In genomic region chr12:70811772-70812171, GRCm38 (mm10) we compare ENCODE assay signal across 16 mouse cellular contexts. TPM values are rescaled to one million over a fixed set of nuclear protein-coding genes. Genes with fewer than 3 reads are reported as not detected.
DNase-seq lines count a peak whose midpoint lies in the region; ATAC-seq and TF ChIP-seq lines count a peak whose summit lies in the region.
"Had no signal": no experiment of that assay in that cellular context is flagged by ENCODE, and none has a peak within 500 bp of the region (broad histone marks: within the 10 kb centered on the region; RNA-seq: fewer than 3 reads in every experiment).

No protein-coding gene starts in this region.

- H3K27me3 ChIP-seq in heart, embryonic 10.5 days (ENCODE audit: insufficient read depth, poor library complexity, severe bottlenecking): no peaks in the 10 kb centered on the region
- no peaks in the 10 kb centered on the region for H3K27me3 ChIP-seq in kidney, postnatal 0 days (ENCODE audit: insufficient read depth, low read length)
- no peaks in the 10 kb centered on the region for H3K27me3 ChIP-seq in lung, postnatal 0 days (replicated peaks; ENCODE audit: insufficient read depth, low read length)
- H3K27me3 ChIP-seq in stomach, embryonic 16.5 days (ENCODE audit: control insufficient read depth, insufficient read depth, low read length): no peaks in the 10 kb centered on the region
- H3K27me3 ChIP-seq: forebrain, embryonic 13.5 days; liver, embryonic 15.5 days had no signal

- no peak overlapping the region for H3K4me3 ChIP-seq in heart, embryonic 10.5 days
- no peak overlapping the region for H3K4me3 ChIP-seq in kidney, postnatal 0 days (replicated peaks; ENCODE audit: low read depth, low read length)
- H3K4me3 ChIP-seq in lung, postnatal 0 days (ENCODE audit: low read depth, low read length): no peak overlapping the region
- no peak overlapping the region for H3K4me3 ChIP-seq in stomach, embryonic 16.5 days (replicated peaks; ENCODE audit: low read length)
- H3K4me3 ChIP-seq: forebrain, embryonic 13.5 days; limb, embryonic 10.5 days; liver, embryonic 15.5 days; megakaryocyte, embryonic 14.5 days had no signal

- no peak for TF ChIP-seq CTCF in kidney, postnatal 0 days (IDR thresholded peaks at IDR 0.05; ENCODE audit: low read depth)
- TF ChIP-seq CTCF in lung, postnatal 0 days (IDR thresholded peaks at IDR 0.05): 0 out of 2 replicates have a peak, but pooled peaks have one; percentile 5

- peaks cover 22% of the 10 kb centered on the region for H3K4me1 ChIP-seq in heart, embryonic 10.5 days
- no peaks in the 10 kb centered on the region for H3K4me1 ChIP-seq in kidney, postnatal 0 days (replicated peaks; ENCODE audit: insufficient read depth, low read length)
- H3K4me1 ChIP-seq in lung, postnatal 0 days (ENCODE audit: insufficient read depth, low read depth, low read length): no peaks in the 10 kb centered on the region; the same call in 1 of the 2 replicates
- peaks cover 11% of the 10 kb centered on the region for H3K4me1 ChIP-seq in stomach, embryonic 16.5 days (ENCODE audit: control insufficient read depth, insufficient read depth, low read length)
- H3K4me1 ChIP-seq: forebrain, embryonic 13.5 days; liver, embryonic 15.5 days had no signal

- no peak for DNase-seq in heart, embryonic 10.5 days (ENCODE audit: low spot score)
- no peak for DNase-seq in heart, postnatal 4 days
- no peak for DNase-seq in kidney, postnatal 0 days (ENCODE audit: low spot score)
- DNase-seq in kidney, postnatal 14 days: no peak
- no peak for DNase-seq in lung, postnatal 0 days (ENCODE audit: low spot score)
- no peak for DNase-seq in lung, postnatal 25 days (ENCODE audit: low spot score)
- no peak for DNase-seq in embryo, embryonic 9.5 days (ENCODE audit: extremely low spot score)
- DNase-seq: adrenal gland, postnatal 10 days; right cerebral cortex, adult 18-20 months; spleen, adult 18-20 months; thymus, postnatal 14 days had no signal

- H3K9me3 ChIP-seq in heart, embryonic 10.5 days: no peaks in the 10 kb centered on the region
- no peaks in the 10 kb centered on the region for H3K9me3 ChIP-seq in kidney, postnatal 0 days (replicated peaks; ENCODE audit: low read length)
- no peaks in the 10 kb centered on the region for H3K9me3 ChIP-seq in lung, postnatal 0 days (ENCODE audit: low read length)
- H3K9me3 ChIP-seq in stomach, embryonic 16.5 days (replicated peaks; ENCODE audit: control insufficient read depth, low read length): no peaks in the 10 kb centered on the region
- H3K9me3 ChIP-seq: forebrain, embryonic 13.5 days; limb, embryonic 10.5 days; liver, embryonic 15.5 days; megakaryocyte, embryonic 14.5 days had no signal

- peak overlapping the region; percentile 70 for H3K27ac ChIP-seq in heart, embryonic 10.5 days
- H3K27ac ChIP-seq in kidney, postnatal 0 days: peak overlapping the region; percentile 48; the same call in 1 of the 2 replicates
- H3K27ac ChIP-seq in lung, postnatal 0 days (ENCODE audit: low read length): peak overlapping the region; percentile 39
- peak overlapping the region; percentile 79 for H3K27ac ChIP-seq in stomach, embryonic 16.5 days (ENCODE audit: low read length)
- H3K27ac ChIP-seq: forebrain, embryonic 13.5 days; limb, embryonic 10.5 days; liver, embryonic 15.5 days had no signal

- H3K9ac ChIP-seq in kidney, postnatal 0 days (ENCODE audit: low read depth, low read length): no peak overlapping the region
- H3K9ac ChIP-seq in lung, postnatal 0 days (replicated peaks; ENCODE audit: low read depth): no peak overlapping the region
- no peak overlapping the region for H3K9ac ChIP-seq in stomach, embryonic 16.5 days (ENCODE audit: low read length)
- H3K9ac ChIP-seq: forebrain, embryonic 13.5 days; liver, embryonic 15.5 days had no signal

- H3K4me2 ChIP-seq in kidney, postnatal 0 days (ENCODE audit: low read length): no peak overlapping the region
- no peak overlapping the region for H3K4me2 ChIP-seq in lung, postnatal 0 days (replicated peaks; ENCODE audit: low read depth, low read length)
- no peak overlapping the region for H3K4me2 ChIP-seq in stomach, embryonic 16.5 days (ENCODE audit: low read depth, low read length)
- H3K4me2 ChIP-seq: forebrain, embryonic 13.5 days; liver, embryonic 15.5 days had no signal

- 72% methylated on average over 6 of the region's 6 CpGs for WGBS in heart, embryonic 10.5 days
- WGBS in kidney, postnatal 0 days: 58% methylated on average over 6 of the region's 6 CpGs
- WGBS in lung, postnatal 0 days: 33% methylated on average over 6 of the region's 6 CpGs
- WGBS in stomach, embryonic 16.5 days: 45% methylated on average over 6 of the region's 6 CpGs

- ATAC-seq in kidney, postnatal 0 days (replicated peaks; ENCODE audit: low FRiP score, low read depth): no peak
- peak; percentile 45 for ATAC-seq in lung, postnatal 0 days
- 0 out of 2 replicates have a peak, but pooled peaks have one; percentile 46 for ATAC-seq in stomach, embryonic 16.5 days (ENCODE audit: insufficient read depth, low FRiP score)
- ATAC-seq: forebrain, embryonic 13.5 days had no signal

- no peaks in the 10 kb centered on the region for H3K36me3 ChIP-seq in heart, embryonic 10.5 days
- H3K36me3 ChIP-seq in kidney, postnatal 0 days (ENCODE audit: insufficient read depth, low read length): no peaks in the 10 kb centered on the region
- H3K36me3 ChIP-seq in lung, postnatal 0 days (ENCODE audit: insufficient read depth, low read length): no peaks in the 10 kb centered on the region
- H3K36me3 ChIP-seq in stomach, embryonic 16.5 days (ENCODE audit: control insufficient read depth, insufficient read depth, low read length): no peaks in the 10 kb centered on the region
- H3K36me3 ChIP-seq: limb, embryonic 10.5 days; liver, embryonic 15.5 days had no signal

- TF ChIP-seq EP300 in lung, postnatal 0 days (IDR thresholded peaks at IDR 0.05): no peak

RNA-seq across cellular contexts. Expression of gene Frmd6, which starts 13.5 kb away (rescaled TPM):
- 20.1 and 20.4 TPM in 2 replicates for polyA plus RNA-seq in heart, embryonic 10.5 days (2016; fragmentation: Nextera tagmentation; extraction: Ambion mirVana)
- total RNA-seq in heart, postnatal 4 days (2021): 10 to 100 TPM; 40.0 to 42.1 TPM
- polyA plus RNA-seq in kidney, postnatal 0 days (2015; fragmentation: Nextera tagmentation; extraction: Ambion mirVana): 14.6 and 16.3 TPM in 2 replicates
- polyA plus RNA-seq in lung, postnatal 0 days (2015; fragmentation: Nextera tagmentation; extraction: Ambion mirVana): 25.5 and 27.9 TPM in 2 replicates
- 35.9 and 39.7 TPM in 2 replicates for polyA plus RNA-seq in stomach, embryonic 16.5 days (2015; fragmentation: Nextera tagmentation; extraction: Ambion mirVana)
